Mouse (Mus musculus): ENCODE data around the gene Serac1. TPM values are rescaled to one million over a fixed set of nuclear protein-coding genes. Genes with fewer than 3 reads are reported as not detected.

Gene Serac1
- polyA plus RNA-seq, 2 experiments, result 5.0 to 12.4 TPM

GRCm38 (mm10) chr17:6005638-6006471 is 73.7 kb downstream of the Serac1 start:
- 13% methylated on average over 14 of the region's 14 CpGs for WGBS
- Histone ChIP-seq H3K9me3 (ENCODE audit: control insufficient read depth, low read length) (no peaks in the 10 kb centered on the region), H3K4me1 (ENCODE audit: control insufficient read depth, insufficient read depth, low read length) (peaks cover 20% of the 10 kb centered on the region), H3K4me3 (replicated peaks; ENCODE audit: low read length) (no peak overlapping the region), H3K9ac (ENCODE audit: low read depth, low read length, severe bottlenecking) (0 out of 2 replicates have a peak overlapping the region, but pooled peaks have one; percentile 28), H3K27me3 (ENCODE audit: control insufficient read depth, insufficient read depth, low read length) (no peaks in the 10 kb centered on the region), H3K27ac (replicated peaks; ENCODE audit: low read depth, low read length) (peak overlapping the region; percentile 82), H3K4me2 (replicated peaks; ENCODE audit: low read depth, low read length, severe bottlenecking) (0 out of 2 replicates have a peak overlapping the region, but pooled peaks have one; percentile 0), H3K36me3 (ENCODE audit: control insufficient read depth, insufficient read depth, low read length) (peaks cover 3% of the 10 kb centered on the region; the same call in 1 of the 2 replicates)
- peak; percentile 90 for DNase-seq (ENCODE audit: low spot score)
- TF ChIP-seq POLR2A (IDR thresholded peaks at IDR 0.05; ENCODE audit: borderline replicate concordance, extremely low read depth, insufficient read depth, insufficient read length), result no peak
- ATAC-seq (ENCODE audit: low FRiP score, low read depth), result peak; percentile 82

- TF ChIP-seq POLR2A (IDR thresholded peaks at IDR 0.05; ENCODE audit: borderline replicate concordance, extremely low read depth, insufficient read depth, insufficient read length), result no peak
- 9% methylated on average over 10 of the region's 14 CpGs for WGBS
- no peak overlapping the region for H3K4me3 ChIP-seq (replicated peaks; ENCODE audit: low read length)
- H3K27ac ChIP-seq (replicated peaks; ENCODE audit: low read depth, low read length), result peak overlapping the region; percentile 82; the same call in 1 of the 2 replicates
- H3K4me1 ChIP-seq (ENCODE audit: control insufficient read depth, insufficient read depth, low read length), result peaks cover 20% of the 10 kb centered on the region
- no peaks in the 10 kb centered on the region for H3K36me3 ChIP-seq (ENCODE audit: control insufficient read depth, insufficient read depth, low read length)
- ATAC-seq (ENCODE audit: low FRiP score, low read depth), result peak; percentile 35; the same call in 1 of the 2 replicates
- no peak for DNase-seq (ENCODE audit: low spot score)
- H3K27me3 ChIP-seq (ENCODE audit: control insufficient read depth, insufficient read depth, low read length), result no peaks in the 10 kb centered on the region
- H3K9ac ChIP-seq (ENCODE audit: low read depth, low read length, severe bottlenecking), result no peak overlapping the region
- no peaks in the 10 kb centered on the region for H3K9me3 ChIP-seq (ENCODE audit: control insufficient read depth, low read length)
- 0 out of 2 replicates have a peak overlapping the region, but pooled peaks have one; percentile 0 for H3K4me2 ChIP-seq (replicated peaks; ENCODE audit: low read depth, low read length, severe bottlenecking)
Measured at GRCm38 (mm10) chr17:6005246-6005637, 74.3 kb downstream of the Serac1 start.

GRCm38 (mm10) chr17:6003661-6004060 is 75.9 kb downstream of the Serac1 start:
- H3K27me3 ChIP-seq (ENCODE audit: control insufficient read depth, insufficient read depth, low read length), result no peaks in the 10 kb centered on the region
- WGBS, result 86% methylated on average over 6 of the region's 6 CpGs
- TF ChIP-seq POLR2A (IDR thresholded peaks at IDR 0.05; ENCODE audit: borderline replicate concordance, extremely low read depth, insufficient read depth, insufficient read length), result no peak
- H3K27ac ChIP-seq (replicated peaks; ENCODE audit: low read depth, low read length), result no peak overlapping the region
- H3K4me2 ChIP-seq (replicated peaks; ENCODE audit: low read depth, low read length, severe bottlenecking), result no peak overlapping the region
- ATAC-seq (ENCODE audit: low FRiP score, low read depth) (no peak), DNase-seq (ENCODE audit: low spot score) (no peak)
- H3K4me3 ChIP-seq (replicated peaks; ENCODE audit: low read length), result no peak overlapping the region
- H3K4me1 ChIP-seq (ENCODE audit: control insufficient read depth, insufficient read depth, low read length), result peaks cover 20% of the 10 kb centered on the region
- no peak overlapping the region for H3K9ac ChIP-seq (ENCODE audit: low read depth, low read length, severe bottlenecking)
- no peaks in the 10 kb centered on the region for H3K9me3 ChIP-seq (ENCODE audit: control insufficient read depth, low read length)
- no peaks in the 10 kb centered on the region for H3K36me3 ChIP-seq (ENCODE audit: control insufficient read depth, insufficient read depth, low read length)

GRCm38 (mm10) chr17:6002563-6002962 is 77.0 kb downstream of the Serac1 start:
- Histone ChIP-seq H3K4me1 (ENCODE audit: control insufficient read depth, insufficient read depth, low read length) (peaks cover 18% of the 10 kb centered on the region), H3K4me2 (replicated peaks; ENCODE audit: low read depth, low read length, severe bottlenecking) (no peak overlapping the region), H3K4me3 (replicated peaks; ENCODE audit: low read length) (no peak overlapping the region), H3K27me3 (ENCODE audit: control insufficient read depth, insufficient read depth, low read length) (no peaks in the 10 kb centered on the region), H3K9ac (ENCODE audit: low read depth, low read length, severe bottlenecking) (no peak overlapping the region), H3K36me3 (ENCODE audit: control insufficient read depth, insufficient read depth, low read length) (no peaks in the 10 kb centered on the region), H3K27ac (replicated peaks; ENCODE audit: low read depth, low read length) (no peak overlapping the region), H3K9me3 (ENCODE audit: control insufficient read depth, low read length) (no peaks in the 10 kb centered on the region)
- DNase-seq (ENCODE audit: low spot score) (no peak), ATAC-seq (ENCODE audit: low FRiP score, low read depth) (no peak)
- TF ChIP-seq POLR2A (IDR thresholded peaks at IDR 0.05; ENCODE audit: borderline replicate concordance, extremely low read depth, insufficient read depth, insufficient read length), result no peak
- 93% methylated on average over 6 of the region's 6 CpGs for WGBS

GRCm38 (mm10) chr17:6001836-6002235 is 77.7 kb downstream of the Serac1 start:
- ATAC-seq (ENCODE audit: low FRiP score, low read depth) (no peak), DNase-seq (ENCODE audit: low spot score) (no peak)
- H3K9me3 ChIP-seq (ENCODE audit: control insufficient read depth, low read length), result no peaks in the 10 kb centered on the region
- H3K4me2 ChIP-seq (replicated peaks; ENCODE audit: low read depth, low read length, severe bottlenecking), result no peak overlapping the region
- TF ChIP-seq POLR2A (IDR thresholded peaks at IDR 0.05; ENCODE audit: borderline replicate concordance, extremely low read depth, insufficient read depth, insufficient read length), result no peak
- H3K36me3 ChIP-seq (ENCODE audit: control insufficient read depth, insufficient read depth, low read length), result no peaks in the 10 kb centered on the region
- H3K4me3 ChIP-seq (replicated peaks; ENCODE audit: low read length), result no peak overlapping the region
- peaks cover 16% of the 10 kb centered on the region for H3K4me1 ChIP-seq (ENCODE audit: control insufficient read depth, insufficient read depth, low read length)
- no peaks in the 10 kb centered on the region for H3K27me3 ChIP-seq (ENCODE audit: control insufficient read depth, insufficient read depth, low read length)
- H3K27ac ChIP-seq (replicated peaks; ENCODE audit: low read depth, low read length), result no peak overlapping the region
- no peak overlapping the region for H3K9ac ChIP-seq (ENCODE audit: low read depth, low read length, severe bottlenecking)
- 58% methylated on average over 7 of the region's 7 CpGs for WGBS

Measured in limb, embryonic 14.5 days (tissue).